Mouse (Mus musculus): Measurements from ENCODE around the gene Gas2l3. TPM values are rescaled to one million over a fixed set of nuclear protein-coding genes. Genes with fewer than 3 reads are reported as not detected.

Gene Gas2l3
- 1 to 10 TPM; 1.6 to 3.5 TPM for total RNA-seq (2021)
- long read RNA-seq, experiment 1: 0 reads
- long read RNA-seq, experiment 2: 0 reads

GRCm38 (mm10) chr10:89443623-89444151 lies at the start of gene Gas2l3:
TSS of gene Gas2l3 (minus strand) at chr10:89443967.
- peak; percentile 84 for DNase-seq

GRCm38 (mm10) chr10:89491321-89491720 lies 47.6 kb upstream of the Gas2l3 start:
- DNase-seq: no peak

GRCm38 (mm10) chr10:89490250-89490649 lies 46.5 kb upstream of the Gas2l3 start:
- no peak for DNase-seq

- no peak for DNase-seq
Observed at GRCm38 (mm10) chr10:89489459-89489858, 45.7 kb upstream of the Gas2l3 start.

GRCm38 (mm10) chr10:89486995-89487742 lies 43.4 kb upstream of the Gas2l3 start:
- no peak for DNase-seq

- DNase-seq: no peak
Observed at GRCm38 (mm10) chr10:89484907-89485306, 41.1 kb upstream of the Gas2l3 start.

- DNase-seq: no peak
Observed at GRCm38 (mm10) chr10:89483812-89484602, 40.2 kb upstream of the Gas2l3 start.

GRCm38 (mm10) chr10:89483113-89483512 lies 39.3 kb upstream of the Gas2l3 start:
- DNase-seq: no peak

GRCm38 (mm10) chr10:89482142-89482681 lies 38.4 kb upstream of the Gas2l3 start:
- DNase-seq: no peak

- no peak for DNase-seq
Observed at GRCm38 (mm10) chr10:89481638-89482037, 37.9 kb upstream of the Gas2l3 start.

- DNase-seq: no peak
Observed at GRCm38 (mm10) chr10:89478766-89479165, 35.0 kb upstream of the Gas2l3 start.

GRCm38 (mm10) chr10:89470596-89471353 lies 27.0 kb upstream of the Gas2l3 start:
- no peak for DNase-seq

- DNase-seq: no peak
Observed at GRCm38 (mm10) chr10:89464760-89465405, 21.1 kb upstream of the Gas2l3 start.

GRCm38 (mm10) chr10:89462890-89463289 lies 19.1 kb upstream of the Gas2l3 start:
- no peak for DNase-seq

- peak; percentile 40 for DNase-seq
Observed at GRCm38 (mm10) chr10:89461856-89462507, 18.2 kb upstream of the Gas2l3 start.

GRCm38 (mm10) chr10:89460972-89461371 lies 17.2 kb upstream of the Gas2l3 start:
- DNase-seq: no peak

GRCm38 (mm10) chr10:89458770-89459169 lies 15.0 kb upstream of the Gas2l3 start:
- no peak for DNase-seq

- DNase-seq: no peak
Observed at GRCm38 (mm10) chr10:89453794-89454193, 10.0 kb upstream of the Gas2l3 start.

- no peak for DNase-seq
Observed at GRCm38 (mm10) chr10:89453068-89453641, 9.4 kb upstream of the Gas2l3 start.

- DNase-seq: no peak
Observed at GRCm38 (mm10) chr10:89450411-89450810, 6.6 kb upstream of the Gas2l3 start.

GRCm38 (mm10) chr10:89444381-89444780 lies 614 bp upstream of the Gas2l3 start:
- no peak for DNase-seq
